8 mouse cellular contexts compared by ENCODE assay signal in the genomic region with DNA sequence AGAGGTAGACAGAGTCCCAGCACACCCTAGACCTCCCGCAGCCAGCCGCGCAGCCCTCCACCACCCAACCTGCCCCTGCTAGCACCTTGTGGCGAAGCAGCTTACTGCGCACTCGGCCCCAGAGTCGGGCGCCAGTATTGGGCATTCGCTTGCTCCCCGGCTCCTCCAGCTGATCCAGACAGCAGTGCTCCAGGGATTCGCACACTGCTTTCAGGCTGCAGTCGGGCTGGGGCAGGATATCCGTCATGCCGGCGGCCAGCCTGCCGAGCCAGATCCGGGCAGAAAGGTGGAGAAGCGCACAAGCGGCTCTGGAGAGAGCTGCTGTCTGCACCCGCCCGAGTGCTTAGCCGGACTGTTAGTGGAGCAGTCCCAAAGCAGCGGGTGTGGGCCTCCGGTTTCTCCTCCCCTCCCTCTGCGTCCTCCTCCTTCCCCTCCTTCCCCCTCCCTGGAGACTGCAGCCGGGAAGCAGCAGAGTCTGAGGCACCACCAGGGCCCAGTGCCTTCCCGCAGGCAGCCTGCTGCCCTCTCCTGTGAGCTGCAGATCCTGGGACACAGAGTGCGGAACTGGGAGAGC. TPM values are rescaled to one million over a fixed set of nuclear protein-coding genes. Genes with fewer than 3 reads are reported as not detected.
DNase-seq lines count a peak whose midpoint lies in the region; ATAC-seq lines count a peak whose summit lies in the region.

No protein-coding gene starts in this region.

- peaks cover 9% of the 10 kb centered on the region for H3K36me3 ChIP-seq in hindbrain, embryonic 16.5 days (ENCODE audit: control insufficient read depth, insufficient read depth, low read length)
- no peaks in the 10 kb centered on the region for H3K36me3 ChIP-seq in liver, embryonic 11.5 days (ENCODE audit: control insufficient read depth, insufficient read depth, low read length)
- 0 out of 2 replicates have a peak, but pooled peaks cover 2% of the 10 kb centered on the region for H3K36me3 ChIP-seq in neural tube, embryonic 11.5 days (ENCODE audit: control insufficient read depth, insufficient read depth, low read length)

- intact Hi-C loops in gastrocnemius, postnatal 14 days (cut with DNase I; ENCODE audit: low total_unique reads), result no loop called here

- WGBS in hindbrain, embryonic 16.5 days, result 7% methylated on average over 28 of the region's 28 CpGs
- 17% methylated on average over 27 of the region's 28 CpGs for WGBS in liver, embryonic 11.5 days
- 3% methylated on average over 28 of the region's 28 CpGs for WGBS in neural tube, embryonic 11.5 days

- H3K4me1 ChIP-seq in hindbrain, embryonic 16.5 days (ENCODE audit: control insufficient read depth, insufficient read depth, low read depth, low read length), result peaks cover 43% of the 10 kb centered on the region
- 0 out of 2 replicates have a peak, but pooled peaks cover 6% of the 10 kb centered on the region for H3K4me1 ChIP-seq in liver, embryonic 11.5 days (replicated peaks; ENCODE audit: control insufficient read depth, insufficient read depth, low read length)
- H3K4me1 ChIP-seq in neural tube, embryonic 11.5 days (ENCODE audit: control insufficient read depth, insufficient read depth, low read length), result peaks cover 3% of the 10 kb centered on the region; the same call in 1 of the 2 replicates

- H3K27me3 ChIP-seq in hindbrain, embryonic 16.5 days (replicated peaks; ENCODE audit: control insufficient read depth, insufficient read depth, low read length), result no peaks in the 10 kb centered on the region
- H3K27me3 ChIP-seq in liver, embryonic 11.5 days (replicated peaks; ENCODE audit: control insufficient read depth, insufficient read depth, low read length), result peaks cover 20% of the 10 kb centered on the region
- no peaks in the 10 kb centered on the region for H3K27me3 ChIP-seq in neural tube, embryonic 11.5 days (ENCODE audit: control insufficient read depth, insufficient read depth, low read length)

- peak overlapping the region; percentile 49 for H3K4me2 ChIP-seq in hindbrain, embryonic 16.5 days (ENCODE audit: low read length)
- peak overlapping the region; percentile 60 for H3K4me2 ChIP-seq in liver, embryonic 11.5 days
- H3K4me2 ChIP-seq in neural tube, embryonic 11.5 days (ENCODE audit: low read depth), result peak overlapping the region; percentile 45

- peak overlapping the region; percentile 69 for H3K27ac ChIP-seq in hindbrain, embryonic 16.5 days (ENCODE audit: low read depth, low read length)
- H3K27ac ChIP-seq in liver, embryonic 11.5 days (ENCODE audit: low read depth, low read length), result peak overlapping the region; percentile 68; the same call in 1 of the 2 replicates
- peak overlapping the region; percentile 49; the same call in 1 of the 2 replicates for H3K27ac ChIP-seq in neural tube, embryonic 11.5 days (ENCODE audit: low read depth, low read length)

- peak; percentile 61 for ATAC-seq in hindbrain, embryonic 16.5 days
- no peak; the same call in 1 of the 2 replicates for ATAC-seq in liver, embryonic 11.5 days (replicated peaks; ENCODE audit: low FRiP score)
- ATAC-seq in neural tube, embryonic 11.5 days (ENCODE audit: insufficient read depth, low FRiP score, low TSS enrichment), result peak; percentile 48; the same call in 1 of the 2 replicates
- ATAC-seq in CD4-positive, CD25-positive, alpha-beta regulatory T cell, adult 4 months, result no peak

- H3K9me3 ChIP-seq in hindbrain, embryonic 16.5 days (ENCODE audit: control insufficient read depth, low read length), result no peaks in the 10 kb centered on the region
- no peaks in the 10 kb centered on the region for H3K9me3 ChIP-seq in liver, embryonic 11.5 days (ENCODE audit: control insufficient read depth, low read length)
- no peaks in the 10 kb centered on the region for H3K9me3 ChIP-seq in neural tube, embryonic 11.5 days (ENCODE audit: control insufficient read depth, low read length)

- DNase-seq in ZHBTc4 (ENCODE audit: low read depth, low spot score), result peak; percentile 86
- peak; percentile 54 to 66 for DNase-seq in cerebellum, postnatal 25 days
- DNase-seq in gastrocnemius, postnatal 14 days, result peak; percentile 81
- peak; percentile 59 for DNase-seq in liver, embryonic 11.5 days (ENCODE audit: low spot score)
- peak; percentile 61 for DNase-seq in neural tube, embryonic 11.5 days (ENCODE audit: low spot score)
- no peak for DNase-seq in thymus, postnatal 0 days (ENCODE audit: low spot score)

- peak overlapping the region; percentile 31 for H3K4me3 ChIP-seq in hindbrain, embryonic 16.5 days (ENCODE audit: low read length)
- H3K4me3 ChIP-seq in liver, embryonic 11.5 days (ENCODE audit: low read depth, low read length), result peak overlapping the region; percentile 31
- H3K4me3 ChIP-seq in neural tube, embryonic 11.5 days (ENCODE audit: low read depth, low read length), result peak overlapping the region; percentile 26

- peak overlapping the region; percentile 48 for H3K9ac ChIP-seq in hindbrain, embryonic 16.5 days (ENCODE audit: low read depth, low read length)
- H3K9ac ChIP-seq in liver, embryonic 11.5 days (ENCODE audit: low read depth, low read length), result no peak overlapping the region; the same call in 1 of the 2 replicates
- peak overlapping the region; percentile 47 for H3K9ac ChIP-seq in neural tube, embryonic 11.5 days (ENCODE audit: low read length)

RNA-seq across cellular contexts. Expression of a gene that starts 30.2 kb away (rescaled TPM):
- total RNA-seq in gastrocnemius, postnatal 14 days (2021), result 10 to 100 TPM; 38.6 to 46.2 TPM
- 99.8 and 107 TPM in 2 replicates for polyA plus RNA-seq in hindbrain, embryonic 16.5 days (2015; fragmentation: Nextera tagmentation; extraction: Ambion mirVana)
- 91.2 and 91.9 TPM in 2 replicates for polyA plus RNA-seq in liver, embryonic 11.5 days (2014; fragmentation: Nextera tagmentation; extraction: Ambion mirVana)
- polyA plus RNA-seq in neural tube, embryonic 11.5 days (2014; fragmentation: Nextera tagmentation; extraction: Ambion mirVana), result 124 and 136 TPM in 2 replicates
- polyA plus RNA-seq in thymus, postnatal 0 days (2015; fragmentation: Nextera tagmentation; extraction: Ambion mirVana), result 116 and 117 TPM in 2 replicates
- 10 to 100 TPM; 55.6 to 64.4 TPM for polyA plus RNA-seq in CD4-positive, CD25-positive, alpha-beta regulatory T cell, adult 4 months (2017; shearing (Covaris generic))

RNA-seq across cellular contexts. Expression of a gene that starts 38.0 kb away (rescaled TPM):
- total RNA-seq in gastrocnemius, postnatal 14 days (2021), result 10 to 100 TPM; 28.7 to 28.8 TPM
- polyA plus RNA-seq in hindbrain, embryonic 16.5 days (2015; fragmentation: Nextera tagmentation; extraction: Ambion mirVana), result 22.2 and 28.8 TPM in 2 replicates
- polyA plus RNA-seq in liver, embryonic 11.5 days (2014; fragmentation: Nextera tagmentation; extraction: Ambion mirVana), result 11.8 and 12.0 TPM in 2 replicates
- 55.3 and 57.7 TPM in 2 replicates for polyA plus RNA-seq in neural tube, embryonic 11.5 days (2014; fragmentation: Nextera tagmentation; extraction: Ambion mirVana)
- polyA plus RNA-seq in thymus, postnatal 0 days (2015; fragmentation: Nextera tagmentation; extraction: Ambion mirVana), result 32.2 and 33.8 TPM in 2 replicates
- polyA plus RNA-seq in CD4-positive, CD25-positive, alpha-beta regulatory T cell, adult 4 months (2017; shearing (Covaris generic)), result 1 to 10 TPM; 1.3 to 2.0 TPM

Comparison
In these comparisons a context has a peak if more than half of its experiments do, and no peak if none do; other contexts are left out.
1. ATAC-seq: peak in hindbrain, embryonic 16.5 days (single experiment) and neural tube, embryonic 11.5 days (single experiment); none in liver, embryonic 11.5 days (single experiment) and CD4-positive, CD25-positive, alpha-beta regulatory T cell, adult 4 months (single experiment).
2. Peak in every context shown above with its lines, with median percentiles within 50 percentile points of each other: H3K27ac ChIP-seq, H3K4me2 ChIP-seq and H3K4me3 ChIP-seq.